Mouse (Mus musculus) cerebellum, adult 2 months (tissue): ENCODE measurements around the gene Emilin2.

ENCODE experiments used
- CTCF ChIP-seq: fragments of 200-500 bp; IDR thresholded peaks from 2 replicates; pipeline ENCODE4 v1.5.1; 2011; ENCODE audit warnings: low read depth, mild to moderate bottlenecking, control low read depth, low read length, moderate library complexity, borderline replicate concordance; ENCODE audit not compliant: insufficient read depth
- POLR2A ChIP-seq: fragments of 200-500 bp; IDR thresholded peaks from 2 replicates; pipeline ENCODE4 v1.6.1; 2011; ENCODE audit warnings: low read length, control low read depth, borderline replicate concordance; ENCODE audit not compliant: insufficient read depth

DNA sequence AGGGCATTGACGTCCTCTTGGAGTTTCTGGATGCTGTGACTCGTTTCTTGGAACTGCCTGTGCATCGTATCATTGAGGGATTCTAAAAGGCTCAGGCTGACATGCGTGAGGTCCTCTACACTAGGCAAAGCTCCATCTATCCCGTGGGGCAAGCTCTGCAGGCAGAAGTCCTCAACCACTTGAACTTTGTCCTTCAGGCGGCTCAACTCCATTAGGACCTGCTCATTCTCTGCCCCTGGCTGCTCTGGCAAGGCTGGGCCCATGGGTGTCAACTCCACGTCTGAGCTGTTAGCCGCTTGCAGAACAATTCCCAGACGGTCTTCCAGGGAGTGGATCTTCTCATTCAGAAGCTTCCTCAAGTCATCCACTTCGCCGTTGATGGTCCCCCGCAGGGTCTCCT is 37.9 kb downstream of the Emilin2 start:
- TF ChIP-seq CTCF, result no peak
- TF ChIP-seq POLR2A, result no peak
